Mouse (Mus musculus): ENCODE measurements around the gene Il11ra2. TPM values are rescaled to one million over a fixed set of nuclear protein-coding genes. Genes with fewer than 3 reads are reported as not detected.

Il11ra2 gene
- not detected for polyA plus RNA-seq (2014; fragmentation: Illumina TruSeq; extraction: RNeasy Lipid Tissue Mini Kit (QIAGEN cat#74804); ENCODE audit: low read depth, low replicate concordance)

DNA sequence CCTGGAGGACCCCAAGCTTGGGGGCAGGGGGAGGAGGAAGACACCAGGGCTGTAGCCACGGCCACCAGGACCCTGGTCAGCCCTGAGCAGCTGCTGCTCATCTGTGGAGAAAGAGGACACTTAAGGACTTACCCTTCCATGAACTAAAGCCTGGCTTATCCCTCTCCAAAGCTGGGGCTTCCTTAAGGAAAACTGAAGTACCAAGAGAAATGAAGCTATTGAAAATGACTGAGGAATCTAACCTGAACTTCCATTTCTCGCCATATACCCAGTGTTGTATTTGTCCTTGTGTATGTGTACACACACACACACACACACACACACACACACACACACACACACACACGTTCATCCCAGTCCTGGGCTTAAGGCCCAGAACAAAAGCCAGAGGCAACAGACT is at the start of gene Il11ra2:
TSS of gene Il11ra2 (minus strand) at position 101 of the 400 bp plus-strand sequence.

DNA sequence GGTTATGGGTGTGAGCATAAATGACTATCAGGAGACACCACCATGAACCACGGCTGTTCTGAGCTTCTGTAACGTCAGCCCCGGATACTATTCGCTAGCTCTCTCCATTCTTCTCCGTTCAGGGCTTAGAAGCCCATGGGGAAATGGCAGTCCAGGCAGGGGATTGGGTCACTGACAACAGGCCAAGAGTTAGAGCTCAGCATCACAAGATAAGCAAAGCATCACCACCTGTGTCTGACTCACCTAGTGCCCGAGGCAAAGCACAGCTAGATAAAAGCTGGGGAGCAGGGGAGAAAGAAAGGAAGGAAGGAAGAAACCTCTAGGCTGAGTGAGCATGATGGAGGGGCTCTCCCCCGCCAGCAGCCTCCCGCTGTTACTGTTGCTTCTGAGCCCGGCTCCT is 6.7 kb downstream of the Il11ra2 start, which contains the start of gene Ccl27b:
TSS of gene Ccl27b (plus strand) at position 301 of the 400 bp plus-strand sequence.

GRCm38 (mm10) chr4:42629419-42629818 is 32.3 kb downstream of the Il11ra2 start, which contains the start of gene Gm2564:
Gm2564 (plus strand) TSS chr4:42629719.

DNA sequence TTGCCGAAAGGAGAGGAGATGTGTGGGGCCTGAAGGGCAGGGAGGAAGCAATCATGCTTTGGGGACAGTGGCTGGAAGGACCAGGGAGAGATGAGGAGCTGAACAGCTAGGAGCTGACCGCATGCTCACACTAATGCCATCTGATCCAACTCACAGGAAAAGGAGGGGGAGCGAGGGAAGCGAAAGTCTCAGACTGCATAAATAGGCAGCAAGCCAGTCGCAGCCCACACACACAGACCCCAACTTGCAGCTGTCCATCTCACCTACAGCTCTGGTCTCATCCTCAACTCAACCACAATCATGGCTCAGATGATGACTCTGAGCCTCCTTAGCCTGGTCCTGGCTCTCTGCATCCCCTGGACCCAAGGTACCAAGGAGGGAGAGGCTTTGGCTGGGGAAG is 49.8 kb downstream of the Il11ra2 start, which contains the start of gene Gm10591:
TSS of gene Gm10591 (plus strand) at position 301 of the 400 bp plus-strand sequence.

Other genes starting within 250 kb of the Il11ra2 start
- not detected for gene Gm21586, start 222.5 kb downstream of the Il11ra2 start, polyA plus RNA-seq (2014; fragmentation: Illumina TruSeq; extraction: RNeasy Lipid Tissue Mini Kit (QIAGEN cat#74804); ENCODE audit: low read depth, low replicate concordance)
- 0.82 TPM for gene Gm2163, start 195.1 kb downstream of the Il11ra2 start, polyA plus RNA-seq (2014; fragmentation: Illumina TruSeq; extraction: RNeasy Lipid Tissue Mini Kit (QIAGEN cat#74804); ENCODE audit: low read depth, low replicate concordance)
- gene Fam205a2, start 133.7 kb downstream of the Il11ra2 start, polyA plus RNA-seq (2014; fragmentation: Illumina TruSeq; extraction: RNeasy Lipid Tissue Mini Kit (QIAGEN cat#74804); ENCODE audit: low read depth, low replicate concordance): not detected
- not detected for gene Gm10591, start 49.7 kb downstream of the Il11ra2 start, polyA plus RNA-seq (2014; fragmentation: Illumina TruSeq; extraction: RNeasy Lipid Tissue Mini Kit (QIAGEN cat#74804); ENCODE audit: low read depth, low replicate concordance)
- gene Gm2564, start 32.2 kb downstream of the Il11ra2 start, polyA plus RNA-seq (2014; fragmentation: Illumina TruSeq; extraction: RNeasy Lipid Tissue Mini Kit (QIAGEN cat#74804); ENCODE audit: low read depth, low replicate concordance): not detected
- 3.7 TPM for gene Ccl27b, start 6.6 kb downstream of the Il11ra2 start, polyA plus RNA-seq (2014; fragmentation: Illumina TruSeq; extraction: RNeasy Lipid Tissue Mini Kit (QIAGEN cat#74804); ENCODE audit: low read depth, low replicate concordance)
- not detected for gene 4930578G10Rik, start 73.7 kb upstream of the Il11ra2 start, polyA plus RNA-seq (2014; fragmentation: Illumina TruSeq; extraction: RNeasy Lipid Tissue Mini Kit (QIAGEN cat#74804); ENCODE audit: low read depth, low replicate concordance)
- 1.5 TPM for gene Ccl19, start 94.7 kb upstream of the Il11ra2 start, polyA plus RNA-seq (2014; fragmentation: Illumina TruSeq; extraction: RNeasy Lipid Tissue Mini Kit (QIAGEN cat#74804); ENCODE audit: low read depth, low replicate concordance)
- gene Ccl21a, start 112.1 kb upstream of the Il11ra2 start, polyA plus RNA-seq (2014; fragmentation: Illumina TruSeq; extraction: RNeasy Lipid Tissue Mini Kit (QIAGEN cat#74804); ENCODE audit: low read depth, low replicate concordance): not detected
- not detected for gene Fam205a1, start 192.0 kb upstream of the Il11ra2 start, polyA plus RNA-seq (2014; fragmentation: Illumina TruSeq; extraction: RNeasy Lipid Tissue Mini Kit (QIAGEN cat#74804); ENCODE audit: low read depth, low replicate concordance)
- not detected for gene Gm12394, start 194.9 kb upstream of the Il11ra2 start, polyA plus RNA-seq (2014; fragmentation: Illumina TruSeq; extraction: RNeasy Lipid Tissue Mini Kit (QIAGEN cat#74804); ENCODE audit: low read depth, low replicate concordance)
- gene Fam205c, start 212.3 kb upstream of the Il11ra2 start, polyA plus RNA-seq (2014; fragmentation: Illumina TruSeq; extraction: RNeasy Lipid Tissue Mini Kit (QIAGEN cat#74804); ENCODE audit: low read depth, low replicate concordance): not detected

Measured in adrenal gland, adult 10 weeks (tissue).